Mouse (Mus musculus): ENCODE results near the gene Kmt2b. TPM values are rescaled to one million over a fixed set of nuclear protein-coding genes. Genes with fewer than 3 reads are reported as not detected.

Kmt2b gene
- polyA plus RNA-seq, 1 experiment from 2014 or later, result 8.1 TPM

DNA sequence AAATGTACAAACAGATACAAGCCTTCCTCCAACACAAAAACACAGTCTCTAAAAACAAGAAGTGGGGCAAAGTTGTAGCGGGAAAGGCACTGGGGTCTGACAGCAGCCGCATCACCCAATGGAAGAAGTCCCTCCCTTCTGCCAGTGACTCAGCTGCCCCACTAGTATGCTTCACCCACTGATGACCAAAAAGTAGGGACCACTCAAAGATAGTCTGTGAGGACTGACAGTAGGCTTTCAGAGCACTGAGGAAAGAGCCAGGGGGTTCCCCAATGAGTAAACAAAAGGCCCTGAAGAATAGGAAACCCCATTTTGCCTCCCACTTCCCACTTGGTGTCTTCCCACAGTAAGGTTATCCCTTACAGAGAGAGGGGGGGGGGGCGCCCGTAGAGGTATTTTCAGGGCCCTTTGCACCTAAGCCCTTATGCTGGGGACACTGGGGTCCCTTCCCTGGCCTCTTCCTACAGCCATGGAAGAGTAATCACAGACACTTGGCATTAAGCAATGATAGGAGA, 6.0 kb upstream of the Kmt2b start:
- no peak overlapping the region for H3K9ac ChIP-seq (ENCODE audit: low read depth, low read length)
- no peak overlapping the region for H3K4me3 ChIP-seq (ENCODE audit: low read depth, low read length)
- H3K36me3 ChIP-seq (ENCODE audit: control insufficient read depth, insufficient read depth, low read length), result no peaks in the 10 kb centered on the region
- no peak overlapping the region for H3K27ac ChIP-seq (ENCODE audit: low read depth, low read length)
- H3K27me3 ChIP-seq (ENCODE audit: control insufficient read depth, insufficient read depth, low read length), result 0 out of 2 replicates have a peak, but pooled peaks cover 4% of the 10 kb centered on the region
- no peak for ATAC-seq (replicated peaks; ENCODE audit: insufficient number of reproducible peaks, low FRiP score, low TSS enrichment)
- no peak overlapping the region for H3K4me2 ChIP-seq
- 0 out of 2 replicates have a peak, but pooled peaks cover 4% of the 10 kb centered on the region for H3K4me1 ChIP-seq (ENCODE audit: control insufficient read depth, insufficient read depth, low read length)
- WGBS (ENCODE audit: insufficient replicate concordance), result 66% methylated on average over 4 of the region's 4 CpGs
- H3K9me3 ChIP-seq (replicated peaks; ENCODE audit: control insufficient read depth, low read length), result no peaks in the 10 kb centered on the region

DNA sequence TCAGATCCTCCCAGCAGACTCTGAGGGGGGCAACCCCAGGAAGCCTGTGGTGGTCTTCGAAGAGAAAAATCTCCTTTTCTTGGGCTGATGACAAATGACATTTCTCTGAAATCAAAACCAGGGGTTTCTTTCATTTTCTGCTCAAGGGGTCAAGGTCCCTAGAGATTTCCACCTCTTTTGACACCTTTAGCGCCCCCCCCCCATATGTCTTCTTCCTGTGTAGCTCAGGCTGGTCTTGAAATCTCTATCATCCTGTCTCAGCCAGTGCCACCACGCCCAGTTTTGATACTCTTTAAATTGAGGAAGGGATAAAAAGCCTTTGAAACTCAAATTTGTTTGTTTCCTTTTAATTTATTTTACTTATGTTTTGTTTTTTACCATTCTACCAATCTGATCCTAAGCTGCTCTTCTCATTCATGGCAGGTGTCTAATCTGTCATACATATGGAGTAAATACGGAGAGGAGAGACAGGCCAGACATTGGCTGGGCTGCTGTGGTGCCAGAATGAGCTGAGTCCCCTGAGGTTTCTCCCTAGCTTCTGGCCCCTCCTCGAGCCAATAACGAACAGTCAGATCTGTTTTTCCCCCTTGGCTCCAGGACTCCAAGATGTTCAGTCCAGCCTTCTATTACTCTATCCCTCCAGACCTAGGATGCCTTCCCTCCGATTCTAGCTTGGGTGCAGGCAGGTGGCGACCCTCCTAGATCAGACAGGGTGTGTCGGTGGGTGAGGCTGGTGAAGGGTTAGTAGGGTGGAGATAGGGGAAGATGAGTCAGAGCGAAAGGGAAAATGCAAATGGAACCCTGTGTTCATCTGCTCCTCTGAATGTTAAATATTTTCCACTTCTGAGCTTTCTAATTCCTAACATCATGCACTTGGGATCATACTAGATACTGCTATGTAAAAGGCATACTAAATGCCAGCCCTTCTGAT, 5.3 kb upstream of the Kmt2b start:
- Histone ChIP-seq H3K36me3 (ENCODE audit: control insufficient read depth, insufficient read depth, low read length) (no peaks in the 10 kb centered on the region), H3K27me3 (ENCODE audit: control insufficient read depth, insufficient read depth, low read length) (0 out of 2 replicates have a peak, but pooled peaks cover 4% of the 10 kb centered on the region), H3K27ac (ENCODE audit: low read depth, low read length) (no peak overlapping the region), H3K4me1 (ENCODE audit: control insufficient read depth, insufficient read depth, low read length) (0 out of 2 replicates have a peak, but pooled peaks cover 4% of the 10 kb centered on the region), H3K9ac (ENCODE audit: low read depth, low read length) (no peak overlapping the region), H3K9me3 (replicated peaks; ENCODE audit: control insufficient read depth, low read length) (no peaks in the 10 kb centered on the region), H3K4me2 (no peak overlapping the region), H3K4me3 (ENCODE audit: low read depth, low read length) (no peak overlapping the region)
- 65% methylated on average over 10 of the region's 10 CpGs for WGBS (ENCODE audit: insufficient replicate concordance)
- no peak for ATAC-seq (replicated peaks; ENCODE audit: insufficient number of reproducible peaks, low FRiP score, low TSS enrichment)

DNA sequence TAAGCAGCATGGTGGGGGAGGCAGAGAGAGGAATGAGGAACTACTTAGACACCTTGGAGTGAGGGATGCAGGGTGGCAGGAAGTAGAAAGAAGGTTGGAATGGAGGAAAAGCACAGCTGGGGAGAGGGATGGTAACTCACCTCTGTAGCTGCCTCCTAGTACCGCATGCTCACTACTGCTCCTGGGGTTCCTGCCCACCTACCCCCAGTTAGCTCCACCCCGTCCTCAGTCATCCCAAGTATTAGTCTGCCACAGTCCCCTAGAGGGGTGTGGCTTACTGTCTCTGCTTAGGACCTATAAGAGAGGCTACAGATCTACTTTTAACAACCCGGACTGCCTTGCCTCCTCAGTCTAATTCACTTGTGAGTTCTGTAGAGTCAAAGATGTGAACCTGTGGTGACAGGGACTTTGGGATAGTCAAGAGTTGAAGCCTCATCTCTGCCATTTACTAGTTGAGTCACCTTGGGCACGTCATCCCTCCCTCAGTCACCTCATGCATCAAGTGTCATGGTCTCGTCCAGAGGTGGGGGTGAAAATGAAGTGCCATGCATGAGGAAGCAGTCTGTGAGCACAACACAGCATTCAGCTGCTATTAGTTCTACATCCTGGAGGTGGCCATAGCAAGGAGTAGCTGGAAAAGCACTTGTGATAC, 4.4 kb upstream of the Kmt2b start:
- no peak overlapping the region for H3K27ac ChIP-seq (ENCODE audit: low read depth, low read length)
- no peaks in the 10 kb centered on the region for H3K36me3 ChIP-seq (ENCODE audit: control insufficient read depth, insufficient read depth, low read length)
- 38% methylated on average over 5 of the region's 5 CpGs for WGBS (ENCODE audit: insufficient replicate concordance)
- no peak overlapping the region for H3K4me2 ChIP-seq
- ATAC-seq (replicated peaks; ENCODE audit: insufficient number of reproducible peaks, low FRiP score, low TSS enrichment), result no peak
- 0 out of 2 replicates have a peak, but pooled peaks cover 4% of the 10 kb centered on the region for H3K4me1 ChIP-seq (ENCODE audit: control insufficient read depth, insufficient read depth, low read length)
- no peaks in the 10 kb centered on the region for H3K9me3 ChIP-seq (replicated peaks; ENCODE audit: control insufficient read depth, low read length)
- 0 out of 2 replicates have a peak, but pooled peaks cover 4% of the 10 kb centered on the region for H3K27me3 ChIP-seq (ENCODE audit: control insufficient read depth, insufficient read depth, low read length)
- no peak overlapping the region for H3K4me3 ChIP-seq (ENCODE audit: low read depth, low read length)
- no peak overlapping the region for H3K9ac ChIP-seq (ENCODE audit: low read depth, low read length)

DNA sequence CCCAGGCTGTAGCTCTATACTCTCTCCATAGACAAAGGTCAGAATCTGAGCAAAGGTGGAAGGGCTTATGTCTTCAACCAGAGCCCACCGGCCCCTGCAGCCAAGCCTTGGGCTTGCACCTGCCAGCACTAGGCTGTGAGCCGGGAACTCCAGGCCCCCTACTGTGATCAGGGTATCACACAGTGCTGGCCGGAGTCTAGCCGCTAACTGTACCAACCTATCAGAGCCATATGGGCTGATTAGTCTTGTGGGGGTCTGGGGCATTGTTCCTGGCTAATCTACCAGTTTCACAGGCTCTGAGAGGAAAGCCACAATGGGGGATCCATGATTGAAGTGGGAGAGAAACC, 3.1 kb upstream of the Kmt2b start:
- Histone ChIP-seq H3K27ac (ENCODE audit: low read depth, low read length) (no peak overlapping the region), H3K4me3 (ENCODE audit: low read depth, low read length) (no peak overlapping the region), H3K4me2 (no peak overlapping the region), H3K36me3 (ENCODE audit: control insufficient read depth, insufficient read depth, low read length) (0 out of 2 replicates have a peak, but pooled peaks cover 2% of the 10 kb centered on the region), H3K9me3 (replicated peaks; ENCODE audit: control insufficient read depth, low read length) (no peaks in the 10 kb centered on the region), H3K4me1 (ENCODE audit: control insufficient read depth, insufficient read depth, low read length) (peaks cover 10% of the 10 kb centered on the region), H3K27me3 (ENCODE audit: control insufficient read depth, insufficient read depth, low read length) (0 out of 2 replicates have a peak, but pooled peaks cover 4% of the 10 kb centered on the region), H3K9ac (ENCODE audit: low read depth, low read length) (no peak overlapping the region)
- 44% methylated on average over 4 of the region's 4 CpGs for WGBS (ENCODE audit: insufficient replicate concordance)
- ATAC-seq (replicated peaks; ENCODE audit: insufficient number of reproducible peaks, low FRiP score, low TSS enrichment), result no peak

DNA sequence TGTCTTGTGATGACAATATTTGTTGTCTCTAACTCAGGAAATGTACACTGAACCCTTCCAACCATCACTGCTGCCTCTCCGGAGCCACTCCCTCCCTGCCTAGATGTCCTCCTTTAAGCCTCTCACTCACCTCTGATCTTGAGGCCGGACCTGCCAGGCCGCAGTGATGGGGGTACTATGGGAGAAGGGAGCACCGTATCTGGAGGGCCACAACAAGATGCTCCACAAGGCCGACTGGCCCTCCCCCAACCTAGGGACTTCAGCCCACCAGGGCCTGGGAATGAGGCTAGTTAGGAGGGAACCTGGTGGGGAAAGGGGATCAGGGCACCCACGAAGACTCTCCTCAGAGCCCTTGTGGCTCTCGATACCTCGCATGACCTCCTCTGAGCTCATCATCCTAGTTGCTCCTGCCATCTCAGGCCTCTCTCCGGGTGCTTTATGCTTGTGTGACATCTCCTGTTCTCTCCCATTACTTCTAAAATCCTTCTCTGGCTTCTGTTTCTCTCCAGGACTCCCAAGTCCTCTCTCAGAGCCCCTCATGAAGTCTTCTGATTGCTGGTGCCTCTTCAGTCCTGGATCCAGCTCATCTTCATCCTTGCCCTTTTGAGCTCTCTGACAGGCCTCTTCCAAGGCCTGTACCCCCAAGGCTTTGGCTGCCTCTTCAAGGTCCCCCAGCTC, 2.5 kb upstream of the Kmt2b start:
- Histone ChIP-seq H3K27ac (ENCODE audit: low read depth, low read length) (no peak overlapping the region), H3K4me1 (ENCODE audit: control insufficient read depth, insufficient read depth, low read length) (peaks cover 10% of the 10 kb centered on the region), H3K4me2 (no peak overlapping the region), H3K9me3 (replicated peaks; ENCODE audit: control insufficient read depth, low read length) (no peaks in the 10 kb centered on the region), H3K4me3 (ENCODE audit: low read depth, low read length) (no peak overlapping the region), H3K36me3 (ENCODE audit: control insufficient read depth, insufficient read depth, low read length) (peaks cover 5% of the 10 kb centered on the region), H3K27me3 (ENCODE audit: control insufficient read depth, insufficient read depth, low read length) (0 out of 2 replicates have a peak, but pooled peaks cover 4% of the 10 kb centered on the region), H3K9ac (ENCODE audit: low read depth, low read length) (no peak overlapping the region)
- 81% methylated on average over 9 of the region's 9 CpGs for WGBS (ENCODE audit: insufficient replicate concordance)
- ATAC-seq (replicated peaks; ENCODE audit: insufficient number of reproducible peaks, low FRiP score, low TSS enrichment), result no peak

DNA sequence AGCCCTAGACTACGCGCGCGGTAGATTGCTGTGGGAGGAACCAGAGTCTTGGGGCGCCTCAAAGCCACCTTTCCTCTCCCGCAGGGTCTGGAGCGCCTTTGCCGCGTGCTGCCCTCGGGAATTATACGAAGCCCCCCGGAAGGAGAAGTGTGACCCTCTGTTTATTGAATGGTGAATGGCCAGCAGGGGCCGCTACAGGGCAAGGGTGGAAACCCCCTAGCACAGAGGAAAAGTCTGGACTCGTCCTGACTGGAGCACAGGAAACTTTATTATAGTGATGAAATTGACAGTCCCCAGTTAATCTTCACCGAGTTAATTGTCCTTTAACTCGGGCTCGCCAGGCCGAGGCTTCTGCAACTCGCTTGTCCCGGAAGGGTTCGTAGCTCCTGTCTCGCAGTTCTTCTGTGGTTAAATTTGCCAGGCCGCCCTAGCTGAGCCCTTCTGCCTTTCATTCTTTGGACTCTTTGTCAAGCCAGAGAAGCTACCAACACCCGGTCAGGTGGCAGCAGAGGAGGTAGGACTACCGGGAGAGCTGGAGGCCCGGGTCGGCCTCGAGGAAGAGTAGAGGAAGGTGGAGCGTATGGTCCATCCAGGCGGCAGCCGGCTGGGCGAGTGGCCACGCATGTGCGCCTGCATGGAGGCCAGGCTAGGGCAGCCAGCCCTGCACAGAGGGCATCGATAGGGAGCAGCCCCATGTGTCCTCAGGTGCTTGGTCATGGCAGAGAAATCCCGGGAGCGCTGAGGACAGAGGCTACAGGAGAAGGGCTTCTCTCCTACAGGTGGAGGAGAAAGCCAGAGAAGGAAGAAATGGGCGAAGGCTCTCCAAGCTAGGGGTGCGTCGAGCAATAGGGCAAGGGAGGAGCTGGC, 1.1 kb upstream of the Kmt2b start:
- Histone ChIP-seq H3K4me1 (ENCODE audit: control insufficient read depth, insufficient read depth, low read length) (peaks cover 10% of the 10 kb centered on the region), H3K27ac (ENCODE audit: low read depth, low read length) (peak overlapping the region; percentile 94), H3K27me3 (ENCODE audit: control insufficient read depth, insufficient read depth, low read length) (0 out of 2 replicates have a peak, but pooled peaks cover 4% of the 10 kb centered on the region), H3K9me3 (replicated peaks; ENCODE audit: control insufficient read depth, low read length) (no peaks in the 10 kb centered on the region), H3K4me2 (peak overlapping the region; percentile 95), H3K4me3 (ENCODE audit: low read depth, low read length) (peak overlapping the region; percentile 80), H3K36me3 (ENCODE audit: control insufficient read depth, insufficient read depth, low read length) (peaks cover 15% of the 10 kb centered on the region), H3K9ac (ENCODE audit: low read depth, low read length) (peak overlapping the region; percentile 90)
- WGBS (ENCODE audit: insufficient replicate concordance), result 26% methylated on average over 39 of the region's 40 CpGs
- peak; percentile 52 for ATAC-seq (replicated peaks; ENCODE audit: insufficient number of reproducible peaks, low FRiP score, low TSS enrichment)

DNA sequence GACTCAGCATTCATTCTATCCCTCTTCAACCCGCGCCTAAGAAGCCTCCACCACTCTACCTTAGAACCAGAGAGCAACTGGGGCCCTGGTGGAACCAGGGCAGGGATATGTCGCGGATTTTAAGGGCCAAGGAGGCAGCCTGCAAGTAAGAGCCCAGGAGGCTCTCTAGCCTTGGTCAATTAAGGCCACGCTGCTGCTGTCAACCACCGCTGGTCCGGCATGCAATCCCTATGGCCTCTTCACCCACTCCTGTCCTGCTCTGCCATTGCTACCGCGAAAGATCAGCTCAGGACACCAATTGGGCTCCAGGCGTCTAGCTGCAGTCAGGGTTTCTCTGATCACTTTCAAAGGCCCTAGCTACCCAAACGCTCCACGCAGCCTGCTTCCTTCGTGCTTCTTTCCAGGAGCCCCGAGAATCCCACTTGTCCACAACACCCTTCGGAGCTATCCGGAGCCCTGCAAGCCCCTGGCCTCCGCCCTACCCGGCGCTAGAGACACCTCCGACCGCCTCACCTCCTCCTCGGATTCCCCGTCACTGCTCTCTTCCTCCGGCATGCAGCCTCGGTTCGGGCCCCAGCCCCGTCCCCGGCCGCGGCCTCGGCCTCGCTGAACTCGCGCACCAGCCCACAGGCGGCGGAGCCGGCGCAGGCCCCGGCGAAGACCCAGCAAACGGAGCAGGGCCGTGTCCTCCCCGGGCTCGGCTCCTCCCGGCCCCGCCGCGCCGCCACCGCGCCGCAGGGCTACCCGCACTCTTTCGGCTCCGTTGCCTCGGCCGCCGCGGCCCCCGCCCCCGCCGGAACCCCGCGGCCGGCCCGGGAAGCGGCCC, 471 bp downstream of the Kmt2b start:
- H3K9me3 ChIP-seq (replicated peaks; ENCODE audit: control insufficient read depth, low read length), result no peaks in the 10 kb centered on the region
- H3K4me2 ChIP-seq, result peak overlapping the region; percentile 95
- H3K36me3 ChIP-seq (ENCODE audit: control insufficient read depth, insufficient read depth, low read length), result peaks cover 23% of the 10 kb centered on the region
- 1% methylated on average over 47 of the region's 67 CpGs for WGBS (ENCODE audit: insufficient replicate concordance)
- H3K4me1 ChIP-seq (ENCODE audit: control insufficient read depth, insufficient read depth, low read length), result peaks cover 10% of the 10 kb centered on the region
- peak overlapping the region; percentile 94 for H3K27ac ChIP-seq (ENCODE audit: low read depth, low read length)
- peak overlapping the region; percentile 90 for H3K9ac ChIP-seq (ENCODE audit: low read depth, low read length)
- peak; percentile 11 for ATAC-seq (replicated peaks; ENCODE audit: insufficient number of reproducible peaks, low FRiP score, low TSS enrichment)
- H3K4me3 ChIP-seq (ENCODE audit: low read depth, low read length), result peak overlapping the region; percentile 80
- 0 out of 2 replicates have a peak, but pooled peaks cover 4% of the 10 kb centered on the region for H3K27me3 ChIP-seq (ENCODE audit: control insufficient read depth, insufficient read depth, low read length)

All from heart, embryonic 11.5 days (tissue).